Mouse (Mus musculus) frontal cortex, postnatal 25 days (tissue): ENCODE measurements around the gene Kif2c.

ENCODE experiments used
- DNase-seq, 2 experiments: peaks; one replicate each; pipeline ENCODE4 v3.0.0; 2022; ENCODE audit warnings: low spot score in 2 of 2

Kif2c gene

DNA sequence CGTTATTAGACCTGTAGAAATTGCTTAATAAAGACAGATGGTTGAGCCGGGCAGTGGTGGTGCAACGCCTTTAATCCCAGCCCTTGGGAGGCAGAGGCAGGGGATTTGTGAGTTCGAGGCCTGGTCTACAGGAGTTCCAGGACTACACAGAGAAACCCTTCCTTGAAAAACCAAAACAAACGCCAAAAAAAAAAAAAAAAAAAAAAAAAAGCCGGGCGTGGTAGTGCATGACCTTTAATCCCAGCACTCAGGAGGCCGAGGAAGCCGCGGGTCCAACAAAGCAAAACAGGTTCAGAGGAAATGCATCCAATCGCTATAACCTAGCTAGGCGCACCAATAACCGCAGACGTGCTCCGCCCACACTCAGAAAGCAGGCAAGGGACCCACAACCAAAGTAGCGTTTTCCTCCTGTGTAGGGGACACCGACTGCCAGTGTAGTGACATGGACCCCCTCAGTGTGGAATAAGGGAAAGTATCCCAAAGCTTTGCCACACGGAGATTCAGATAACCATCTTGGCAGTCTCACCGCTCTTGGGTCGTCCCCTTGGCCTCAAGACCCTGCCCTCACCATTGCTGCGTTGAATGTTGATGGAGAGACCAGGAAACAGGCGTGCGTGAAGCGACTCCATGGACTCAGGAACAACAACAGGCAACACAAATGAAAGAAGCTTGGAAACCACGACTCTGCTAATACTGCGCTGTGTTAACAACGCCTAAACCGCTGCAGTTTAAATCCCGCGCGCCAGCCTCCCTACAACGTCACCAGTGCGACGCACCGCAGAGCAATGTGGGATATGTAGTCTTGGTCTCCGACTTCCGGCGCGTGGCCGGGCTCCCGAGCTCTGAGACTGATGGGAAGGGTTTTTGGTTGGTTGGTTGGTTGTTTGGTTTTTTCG is at the start of gene Kif2c:
Gene Kif2c, minus strand, starts transcription at position 777 of the 896 bp plus-strand sequence.
- peak; percentile 84 to 89 for DNase-seq

DNA sequence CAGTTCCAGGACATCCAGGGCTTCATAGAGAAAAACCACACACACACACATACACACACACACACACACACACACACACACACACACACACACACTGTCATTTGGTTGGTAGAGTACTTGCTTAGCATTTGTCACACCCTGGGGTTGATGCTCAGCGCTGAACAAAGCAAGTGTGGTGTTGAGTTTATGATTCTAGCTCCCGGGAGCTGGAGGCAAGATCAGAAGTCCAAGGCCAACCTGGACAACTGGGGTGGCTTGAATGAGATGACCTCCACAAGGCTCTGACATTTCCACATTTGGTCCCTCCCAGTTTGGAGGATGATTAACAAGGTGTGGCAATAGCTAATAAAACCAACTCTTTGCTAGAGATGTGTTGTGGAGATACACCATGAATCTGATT is 48.8 kb upstream of the Kif2c start:
- no peak for DNase-seq

DNA sequence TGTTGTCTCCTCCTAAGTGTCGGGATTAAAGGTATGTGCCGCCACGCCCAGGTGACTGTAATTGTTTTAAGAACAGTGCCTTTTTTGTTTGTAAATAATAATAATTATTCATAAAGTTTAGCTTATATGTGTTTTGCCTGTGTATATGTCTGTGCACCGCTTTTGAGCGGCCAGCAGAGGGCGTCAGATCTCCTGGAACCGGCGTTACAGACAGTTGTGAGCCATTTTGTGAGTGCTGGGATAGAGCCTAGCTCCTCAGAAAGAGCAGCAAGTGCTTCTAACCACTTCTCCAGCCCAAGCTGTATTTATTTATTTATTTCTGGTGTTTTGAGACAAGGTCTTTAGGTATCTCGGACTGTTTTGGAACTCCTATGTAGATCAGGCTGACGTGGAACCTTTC is 47.9 kb upstream of the Kif2c start:
- no peak for DNase-seq

DNA sequence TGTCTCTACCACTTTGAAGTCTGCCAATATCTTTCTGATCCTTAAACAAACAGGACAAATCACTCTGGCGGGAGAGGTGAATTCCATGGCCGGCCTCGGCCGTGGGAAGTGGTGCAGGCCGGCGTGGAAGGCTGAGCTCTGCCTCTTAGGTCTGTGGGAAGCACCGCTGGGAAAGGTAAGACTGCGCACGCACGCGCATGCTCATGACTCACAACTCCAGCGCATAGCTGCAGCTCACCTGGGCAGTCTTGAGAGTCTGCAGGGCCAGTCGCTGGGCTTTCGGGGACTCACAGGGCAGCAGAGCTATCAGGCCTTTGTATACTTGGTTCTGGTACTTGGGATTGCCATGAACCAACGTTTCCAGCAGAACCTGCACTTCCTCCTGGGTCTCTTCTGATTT is 47.2 kb upstream of the Kif2c start:
- DNase-seq = no peak

- no peak for DNase-seq
Observed at GRCm38 (mm10) chr4:117225250-117225649, 42.8 kb upstream of the Kif2c start.

GRCm38 (mm10) chr4:117224122-117224521 is 41.7 kb upstream of the Kif2c start:
- no peak for DNase-seq

GRCm38 (mm10) chr4:117223001-117223400 is 40.6 kb upstream of the Kif2c start:
- DNase-seq = no peak

- no peak for DNase-seq
Observed at GRCm38 (mm10) chr4:117221836-117222235, 39.4 kb upstream of the Kif2c start.

GRCm38 (mm10) chr4:117220741-117221515 is 38.5 kb upstream of the Kif2c start:
- no peak for DNase-seq

- DNase-seq = no peak
Observed at GRCm38 (mm10) chr4:117218517-117219219, 36.2 kb upstream of the Kif2c start.

DNA sequence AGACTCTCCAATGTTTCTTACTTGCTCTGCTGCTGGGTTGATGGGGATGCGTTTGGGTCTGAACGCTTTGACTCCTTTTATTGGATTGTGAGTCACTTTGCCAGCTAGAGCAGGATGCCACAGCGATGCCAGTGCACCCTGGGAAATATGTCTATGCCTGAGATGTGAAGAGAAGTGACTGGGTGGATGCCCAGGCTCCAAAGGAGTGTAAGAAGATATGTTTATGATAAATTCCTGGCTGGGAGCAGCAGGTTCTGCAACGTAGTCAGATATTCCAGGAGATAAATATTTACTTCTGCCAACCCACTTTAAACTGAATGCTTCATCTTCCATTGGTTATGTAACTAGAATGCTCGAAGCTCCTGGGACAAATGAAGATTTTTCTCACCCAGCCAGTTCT is 34.6 kb upstream of the Kif2c start:
- no peak for DNase-seq

DNA sequence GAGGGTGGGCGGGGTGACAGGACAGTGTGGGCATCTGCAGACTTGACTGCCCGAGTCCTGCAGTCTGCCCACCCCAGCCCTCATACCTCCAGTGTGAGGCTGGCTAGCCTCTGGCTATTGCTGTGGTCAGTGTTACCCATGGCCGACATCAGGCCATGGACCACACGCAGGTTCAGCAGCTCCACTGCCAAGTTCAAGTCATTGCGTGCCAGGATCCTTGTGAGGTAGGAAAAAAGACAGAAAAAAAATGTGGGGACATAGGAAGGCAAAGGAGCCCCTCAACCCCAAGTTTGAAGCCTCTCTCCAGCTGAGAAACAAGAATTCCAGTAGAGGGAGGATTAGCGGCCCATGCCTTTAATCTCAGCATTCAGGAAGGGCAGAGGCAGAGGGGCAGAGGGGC is 31.8 kb upstream of the Kif2c start:
- no peak for DNase-seq

- peak; percentile 31 to 38 for DNase-seq
Observed at GRCm38 (mm10) chr4:117210147-117211074, 28.0 kb upstream of the Kif2c start.

DNA sequence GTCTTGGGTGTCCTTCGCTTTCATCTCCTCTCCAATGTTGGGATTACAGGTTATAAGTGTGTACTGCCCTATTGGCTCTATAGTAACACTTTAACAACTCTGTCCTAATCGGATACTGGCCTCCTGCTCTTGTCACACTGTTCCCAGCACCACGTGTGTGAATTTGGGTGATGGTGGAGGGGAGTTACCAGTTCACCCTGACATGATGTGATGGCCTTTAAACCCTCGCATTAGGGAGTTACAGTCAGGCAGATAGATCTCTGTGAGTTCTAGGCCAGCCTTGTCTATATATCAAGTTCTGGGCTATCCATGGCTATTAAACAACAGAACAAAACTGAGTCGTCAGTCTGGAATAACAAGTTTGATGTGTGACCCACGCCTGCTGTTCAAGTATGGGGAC is 27.2 kb upstream of the Kif2c start:
- no peak for DNase-seq

DNA sequence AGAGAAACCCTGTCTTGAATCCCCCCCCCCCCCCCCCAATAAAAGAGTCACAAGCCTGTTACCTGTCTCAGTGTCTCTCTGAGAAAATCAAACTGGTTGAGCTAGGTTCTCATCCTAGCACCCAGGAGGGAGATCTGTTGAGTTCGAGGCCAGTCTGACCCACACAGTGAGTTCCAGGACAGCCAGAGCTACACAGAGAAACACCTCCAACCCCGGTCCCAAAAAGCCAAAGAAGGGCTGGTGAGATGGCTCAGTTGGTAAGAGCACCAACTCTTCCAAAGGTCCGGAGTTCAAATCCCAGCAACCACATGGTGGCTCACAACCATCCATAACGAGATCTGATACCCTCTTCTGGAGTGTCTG is 20.5 kb upstream of the Kif2c start:
- no peak for DNase-seq

DNA sequence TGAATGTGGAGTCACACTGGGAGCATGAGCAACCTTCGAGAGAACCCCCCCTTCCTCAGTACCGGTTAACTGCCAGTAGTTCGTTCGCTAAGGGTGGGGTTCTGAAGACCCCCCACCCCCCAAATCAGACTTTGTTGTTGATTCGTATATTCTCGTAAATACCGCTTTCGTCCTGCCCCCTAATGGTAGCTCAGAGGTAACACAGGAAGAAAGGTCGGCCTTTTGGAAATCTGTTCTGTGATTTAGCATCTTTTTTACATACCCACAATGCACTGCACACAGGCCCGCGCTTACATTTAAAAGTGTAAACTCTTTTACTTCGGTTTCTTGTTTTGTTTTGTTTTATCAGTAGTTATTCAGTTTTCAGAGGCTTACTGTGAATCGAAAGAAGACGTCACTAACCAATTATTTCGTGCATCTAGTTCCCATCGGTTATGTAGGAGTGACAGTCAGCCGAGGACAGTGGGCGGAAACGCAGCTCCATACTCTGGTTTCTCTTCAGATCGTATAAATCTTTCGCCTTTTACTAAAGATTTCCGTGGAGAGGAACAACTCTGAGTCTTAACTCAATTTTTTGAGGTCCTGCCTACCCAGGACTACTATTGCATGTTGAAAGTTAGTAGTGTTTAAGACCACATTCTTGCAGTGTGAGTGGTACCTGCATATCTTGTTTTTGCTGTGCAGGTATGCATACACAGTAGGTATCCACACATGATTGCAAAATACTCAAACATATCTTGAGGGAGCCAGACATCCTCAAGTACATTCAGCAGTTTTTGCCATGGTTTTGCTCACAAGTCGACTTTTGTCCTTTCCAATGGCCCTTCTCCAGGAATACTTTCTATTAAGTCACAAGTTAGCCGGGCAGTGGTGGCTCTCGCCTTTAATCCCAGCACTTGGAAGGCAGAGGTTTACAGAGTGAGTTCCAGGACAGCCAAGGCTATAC is 19.9 kb upstream of the Kif2c start:
- DNase-seq = no peak

GRCm38 (mm10) chr4:117191804-117192203 is 9.4 kb upstream of the Kif2c start:
- no peak for DNase-seq

DNA sequence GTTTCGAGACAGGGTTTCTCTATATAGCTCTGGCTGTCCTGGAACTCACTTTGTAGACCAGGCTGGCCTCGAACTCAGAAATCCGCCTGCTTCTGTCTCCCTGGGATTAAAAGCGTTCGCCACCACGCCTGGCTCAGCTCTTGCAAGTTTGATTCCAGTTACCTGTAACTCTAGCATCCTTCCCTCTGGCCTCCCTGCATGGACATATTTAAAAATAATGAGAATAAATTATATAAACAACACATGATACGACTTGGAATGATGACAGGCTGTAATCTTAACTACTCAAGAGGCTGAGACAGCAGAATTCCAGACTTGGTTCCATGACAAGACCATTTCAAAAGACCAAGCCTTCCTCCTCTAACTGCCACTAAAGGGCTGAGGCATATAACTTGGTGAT is 8.2 kb upstream of the Kif2c start:
- no peak for DNase-seq

DNA sequence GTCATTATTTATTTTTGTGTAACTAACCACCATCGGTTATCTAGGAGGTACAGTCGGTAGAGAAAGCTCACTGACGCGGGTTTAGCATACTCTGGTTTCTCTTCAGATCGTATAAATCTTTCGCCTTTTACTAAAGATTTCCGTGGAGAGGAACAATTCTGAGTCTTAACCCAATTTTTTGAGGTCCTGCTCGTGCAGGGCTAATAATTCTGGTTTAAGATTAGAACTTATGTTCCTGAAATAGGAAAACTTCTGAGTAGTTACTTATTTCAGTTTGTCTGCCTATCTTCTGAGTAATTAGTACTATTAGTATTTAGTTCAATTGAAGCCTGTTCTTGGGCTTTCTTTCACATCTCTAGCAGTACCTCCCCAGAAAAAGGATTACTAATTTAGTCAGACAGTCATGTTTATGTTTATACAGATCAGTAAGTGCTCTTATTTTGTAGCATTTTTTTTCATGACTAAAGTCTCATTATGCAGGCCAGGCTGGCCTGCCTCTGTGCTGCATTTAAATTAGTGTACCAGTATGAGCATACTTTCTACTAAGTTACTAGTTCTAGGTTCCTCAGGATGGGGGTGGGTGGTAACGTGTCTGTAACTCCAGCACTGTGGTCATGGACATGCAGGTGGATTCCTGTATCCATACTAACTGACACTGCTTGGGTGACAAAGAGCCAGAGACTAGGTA is 7.6 kb upstream of the Kif2c start:
- no peak for DNase-seq
